Mouse (Mus musculus): ENCODE data around the gene Slc13a2. TPM values are rescaled to one million over a fixed set of nuclear protein-coding genes. Genes with fewer than 3 reads are reported as not detected.
A peak's percentile ranks its signal among the peaks of the same experiment; 100 is the strongest.

The Slc13a2 gene
- total RNA-seq, 2 experiments from 2014 or later: not detected

DNA sequence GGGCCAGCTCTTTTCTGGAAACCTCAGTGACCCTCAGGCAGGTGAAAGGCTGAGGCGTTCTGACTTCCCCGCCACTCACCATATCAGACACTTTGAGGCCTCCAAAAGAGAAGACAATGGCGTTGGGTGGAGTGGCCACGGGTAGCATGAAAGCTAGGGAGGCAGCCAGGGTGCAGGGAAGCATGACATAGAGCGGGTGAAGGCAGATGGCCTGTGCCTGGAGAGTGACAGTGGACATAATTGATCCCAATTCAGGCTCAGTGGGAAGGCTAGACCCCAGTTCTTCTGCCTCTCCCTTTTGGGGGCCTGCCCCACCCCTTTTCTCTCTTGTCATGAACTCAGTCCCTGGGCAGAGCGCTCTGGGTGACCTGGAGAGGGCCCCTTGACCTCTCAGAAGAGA, 23.8 kb downstream of the Slc13a2 start:
- DNase-seq (ENCODE audit: low spot score in 2 of 2): no peak

DNA sequence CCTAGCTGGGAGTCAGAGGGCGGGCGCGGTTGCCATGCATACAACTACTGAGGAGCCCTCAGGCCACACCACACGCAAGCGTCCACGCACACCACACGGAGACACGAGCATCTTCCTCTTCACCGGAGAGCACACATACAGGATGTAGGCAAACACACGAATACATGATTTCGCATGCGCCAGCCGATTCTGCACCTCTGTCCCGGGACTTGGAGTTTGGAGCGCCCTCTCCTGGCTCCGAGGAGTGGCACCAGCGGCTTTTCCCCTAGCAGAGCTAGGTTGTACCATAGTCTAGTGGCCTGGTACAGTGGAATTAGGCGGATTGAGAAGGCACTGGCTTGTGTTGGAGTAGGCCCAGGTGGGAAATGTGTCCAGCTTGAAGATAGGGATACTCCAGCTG, 24.6 kb downstream of the Slc13a2 start:
- DNase-seq (ENCODE audit: low spot score in 2 of 2): peak; percentile 50 to 58

DNA sequence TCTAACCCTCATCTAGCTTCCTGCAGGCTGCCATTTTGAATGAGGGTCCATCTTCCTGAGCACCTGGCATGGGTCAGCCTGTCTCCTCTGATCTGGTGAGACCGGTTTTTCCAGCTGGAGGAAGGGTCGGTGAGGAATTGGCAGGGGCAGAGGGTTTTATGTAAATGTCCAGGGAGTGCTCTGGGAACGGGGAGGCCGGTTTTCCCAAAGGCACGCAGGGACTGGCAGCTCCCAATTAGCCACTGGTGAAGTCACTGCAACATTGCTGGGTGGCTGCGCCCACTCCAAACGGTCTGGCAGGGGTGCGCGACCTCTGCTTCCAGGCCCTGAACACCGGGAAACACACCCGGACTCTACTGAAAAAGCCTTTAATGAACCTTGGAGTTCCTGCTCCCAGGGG, 25.1 kb downstream of the Slc13a2 start:
- DNase-seq (ENCODE audit: low spot score in 2 of 2): no peak

DNA sequence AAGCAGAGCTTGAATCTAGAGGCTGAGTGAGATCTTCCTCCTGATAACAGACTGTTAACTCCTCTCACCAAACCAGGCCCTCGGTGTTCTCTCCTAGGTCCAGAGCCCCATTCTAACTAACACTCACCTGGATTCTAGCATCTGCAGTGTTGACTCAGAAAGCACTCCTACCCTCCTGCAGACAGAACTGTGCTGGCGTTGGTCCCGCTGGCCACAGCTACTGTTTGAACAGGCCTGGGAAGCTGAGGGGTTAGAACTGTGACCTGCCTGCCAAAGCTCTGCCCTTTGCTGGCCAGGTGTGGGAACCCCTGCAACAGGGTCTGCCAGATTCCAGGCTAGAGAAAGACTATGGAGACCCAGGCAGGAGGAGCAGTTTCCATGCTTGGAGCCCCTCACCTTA, 29.3 kb downstream of the Slc13a2 start:
- no peak for DNase-seq (ENCODE audit: low spot score in 2 of 2)

DNA sequence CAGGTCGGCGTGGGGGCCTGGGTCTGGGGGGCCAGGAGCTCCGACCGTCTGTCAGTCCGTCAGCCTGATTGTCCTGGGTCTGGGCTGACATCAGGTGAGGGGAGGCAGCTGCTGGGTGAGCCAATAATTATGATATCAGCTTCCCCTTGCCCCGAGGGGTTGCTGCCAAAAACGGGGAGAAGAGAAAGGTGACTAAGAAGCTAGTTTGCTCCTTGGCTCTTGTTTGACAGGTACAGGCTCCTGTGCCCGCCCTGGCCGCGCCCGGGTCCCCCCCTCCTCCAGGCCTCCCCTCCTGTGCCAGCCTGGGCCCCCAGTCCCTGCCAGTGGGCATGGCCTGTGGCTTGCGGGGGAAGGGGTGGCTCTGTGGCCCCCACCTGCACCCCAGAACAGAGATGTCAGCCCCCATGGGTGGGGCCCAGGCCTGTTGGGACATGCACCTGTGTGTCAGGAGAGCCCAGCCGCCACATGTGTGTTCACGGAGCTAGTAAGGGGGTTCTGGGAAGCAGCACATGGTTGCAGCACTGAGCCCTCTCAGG, 35.4 kb downstream of the Slc13a2 start, which contains the start of gene Foxn1:
Foxn1 (minus strand) TSS at position 51 of the 536 bp plus-strand sequence.
- DNase-seq (ENCODE audit: low spot score in 2 of 2): no peak

DNA sequence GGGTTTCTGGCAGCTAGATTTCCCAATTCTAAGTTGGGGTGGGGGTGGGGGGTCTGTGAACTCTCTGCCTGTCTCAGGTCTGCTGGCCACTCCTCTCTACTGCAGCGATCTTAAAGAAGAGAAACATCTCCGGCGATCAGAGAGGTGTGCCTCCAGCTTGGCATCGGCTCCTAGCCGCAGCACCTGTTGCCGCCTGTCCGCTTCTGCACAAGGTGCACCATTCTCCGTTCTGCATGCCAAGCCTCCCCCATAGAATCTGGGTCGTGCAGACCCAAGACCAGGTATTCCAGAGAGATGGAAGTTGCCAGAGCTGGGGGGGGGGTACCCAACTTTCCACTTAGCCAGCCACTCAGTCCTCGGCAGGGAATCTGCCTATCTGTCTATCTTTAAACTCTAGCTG, 36.2 kb downstream of the Slc13a2 start:
- no peak for DNase-seq (ENCODE audit: low spot score in 2 of 2)

DNA sequence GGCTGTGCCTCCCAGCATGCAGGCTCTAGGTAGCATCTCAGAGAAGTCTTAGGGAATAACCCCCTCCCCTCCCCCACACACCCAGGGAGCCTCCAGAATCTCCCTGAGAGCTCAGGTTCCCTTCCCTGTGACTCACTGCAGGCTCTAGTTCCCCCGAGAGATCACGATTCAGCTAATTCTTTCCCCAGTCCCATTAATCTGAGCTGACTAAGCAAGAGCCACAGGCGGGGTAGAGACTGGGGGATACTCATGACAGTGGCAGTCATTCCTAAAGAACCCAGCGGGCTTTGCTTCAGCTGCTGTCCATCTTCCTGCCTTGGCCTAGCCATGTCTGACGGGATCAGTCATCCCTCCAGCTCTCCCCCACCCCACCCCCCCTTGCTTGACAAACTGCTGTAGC, 39.3 kb downstream of the Slc13a2 start:
- no peak for DNase-seq (ENCODE audit: low spot score in 2 of 2)

DNA sequence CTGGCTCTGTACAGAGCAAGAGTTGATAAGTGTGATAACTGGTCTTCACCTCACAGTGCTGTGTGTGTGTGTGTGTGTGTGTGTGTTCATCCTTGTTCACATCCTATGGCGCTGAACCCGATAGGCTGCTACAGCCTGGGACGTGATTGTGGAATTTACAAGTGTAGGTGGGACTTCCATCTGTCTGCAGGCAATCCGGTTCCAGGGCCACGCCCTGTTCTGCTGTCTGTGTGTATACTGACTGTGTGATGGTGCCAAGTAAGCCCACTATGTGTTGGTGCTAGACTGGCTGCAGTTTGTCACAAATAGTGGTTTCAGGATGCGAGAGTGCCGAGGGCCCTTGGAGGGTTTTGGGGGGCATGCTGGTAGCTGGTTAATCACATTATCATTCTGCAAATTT, 39.7 kb downstream of the Slc13a2 start:
- peak in 1 of 2 experiments; percentile 51 for DNase-seq (ENCODE audit: low spot score in 2 of 2)

DNA sequence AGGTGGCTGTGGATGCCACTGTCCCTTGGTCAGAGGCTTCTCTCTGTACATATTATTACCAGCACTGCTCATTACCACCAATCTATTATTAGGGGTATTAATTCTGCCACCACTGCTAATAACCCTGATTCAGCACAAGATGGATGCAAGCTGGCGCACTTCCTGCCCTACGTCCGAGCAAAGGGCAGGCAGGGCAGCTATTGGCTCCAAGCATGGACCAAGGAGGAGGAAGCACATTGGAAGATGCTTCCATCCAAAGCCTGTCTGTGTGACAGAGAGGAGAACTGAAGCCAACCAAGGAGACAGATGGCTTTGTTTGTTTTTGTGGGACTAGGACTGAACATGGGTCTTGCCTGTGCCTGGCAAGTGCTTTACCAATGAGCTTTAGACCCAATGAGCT, 41.0 kb downstream of the Slc13a2 start:
- peak in 1 of 2 experiments; percentile 28 for DNase-seq (ENCODE audit: low spot score in 2 of 2)

DNA sequence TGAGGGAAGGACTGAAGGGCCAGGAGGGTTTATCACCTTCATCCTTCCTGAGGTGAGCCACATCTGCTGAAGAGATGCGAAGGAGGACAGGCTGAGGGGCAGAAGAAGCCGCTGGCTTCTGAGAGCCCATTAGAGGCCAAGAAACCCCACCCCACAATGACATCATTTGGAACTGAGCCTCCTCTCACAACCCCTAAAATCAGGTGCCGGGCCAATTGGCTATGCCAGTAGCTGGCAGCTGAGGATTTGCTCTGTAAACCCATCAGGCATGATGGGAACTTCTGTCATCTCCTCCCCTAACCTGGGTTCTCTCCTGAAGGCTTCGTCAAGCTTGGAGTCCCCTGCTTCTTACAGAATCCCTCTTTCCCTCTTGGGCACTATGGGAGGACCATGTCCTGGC, 41.7 kb downstream of the Slc13a2 start:
- no peak for DNase-seq (ENCODE audit: low spot score in 2 of 2)

DNA sequence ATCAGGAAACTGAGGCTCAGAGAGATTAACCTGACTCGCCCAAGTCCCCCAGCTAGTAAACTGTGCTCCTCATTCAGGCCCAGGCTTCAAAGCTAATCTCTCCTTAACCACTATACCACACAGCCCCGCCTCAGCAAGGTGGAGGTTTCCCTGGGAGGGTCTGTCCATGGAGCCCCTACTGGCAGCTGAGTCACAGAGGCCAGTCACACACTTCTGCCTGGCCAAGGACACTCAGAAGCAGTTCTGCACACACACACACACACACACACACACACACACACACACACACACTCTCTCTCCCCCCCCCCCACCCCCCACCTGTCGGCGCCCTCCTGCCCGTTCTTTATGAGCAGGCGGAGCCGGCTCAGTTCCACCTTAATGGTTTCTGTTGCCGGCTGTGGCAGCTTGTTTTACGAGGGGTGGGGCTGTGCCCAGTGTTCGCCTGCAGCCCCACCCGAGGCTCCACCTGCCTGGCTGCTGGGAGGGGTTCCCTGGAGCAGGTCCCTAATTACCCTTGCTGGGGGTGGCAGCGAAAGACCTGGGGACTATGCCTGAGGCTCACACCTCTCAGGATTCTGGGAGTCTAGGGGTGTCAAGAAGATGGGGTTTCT, 44.4 kb downstream of the Slc13a2 start:
- no peak for DNase-seq (ENCODE audit: low spot score in 2 of 2)

DNA sequence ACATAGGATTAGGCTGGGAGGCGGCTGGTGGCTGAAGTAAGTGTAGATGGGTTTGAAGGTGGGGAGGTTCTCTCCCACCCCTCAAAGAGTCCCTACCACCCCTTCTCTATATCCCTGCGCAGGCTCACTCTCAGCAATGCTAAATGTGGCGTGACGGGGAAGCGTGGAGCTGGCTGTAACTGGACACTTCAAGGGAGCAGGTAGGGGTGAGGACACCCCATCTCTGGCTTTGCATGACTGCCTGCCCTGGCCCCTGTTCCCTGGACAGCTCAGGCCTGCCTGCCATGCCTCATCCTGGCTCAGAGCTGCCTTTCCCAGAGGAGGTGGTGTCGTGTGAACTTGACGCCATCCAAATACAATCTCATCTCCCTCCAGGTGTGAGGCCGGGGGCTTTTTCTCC, 47.9 kb downstream of the Slc13a2 start:
- DNase-seq (ENCODE audit: low spot score in 2 of 2): no peak

DNA sequence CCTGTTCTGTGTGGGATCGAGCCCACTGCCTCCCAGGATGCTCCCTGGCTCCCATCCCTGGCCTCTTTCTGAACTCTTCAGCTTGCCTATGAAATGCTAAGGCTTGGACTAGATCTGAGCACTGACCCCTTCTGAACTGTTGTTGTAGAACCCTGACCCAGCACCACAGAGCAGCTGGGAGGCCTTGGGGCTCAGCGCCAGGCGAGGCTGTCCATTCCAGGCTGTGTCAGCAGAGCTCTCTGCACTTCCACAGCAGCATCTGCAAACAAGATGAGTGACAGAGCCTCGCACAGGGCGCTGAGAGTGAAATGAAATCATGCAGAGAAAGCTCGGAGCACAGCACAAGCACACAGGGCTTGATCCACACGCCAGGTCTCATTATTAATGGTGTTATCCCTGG, 49.4 kb downstream of the Slc13a2 start:
- no peak for DNase-seq (ENCODE audit: low spot score in 2 of 2)

DNA sequence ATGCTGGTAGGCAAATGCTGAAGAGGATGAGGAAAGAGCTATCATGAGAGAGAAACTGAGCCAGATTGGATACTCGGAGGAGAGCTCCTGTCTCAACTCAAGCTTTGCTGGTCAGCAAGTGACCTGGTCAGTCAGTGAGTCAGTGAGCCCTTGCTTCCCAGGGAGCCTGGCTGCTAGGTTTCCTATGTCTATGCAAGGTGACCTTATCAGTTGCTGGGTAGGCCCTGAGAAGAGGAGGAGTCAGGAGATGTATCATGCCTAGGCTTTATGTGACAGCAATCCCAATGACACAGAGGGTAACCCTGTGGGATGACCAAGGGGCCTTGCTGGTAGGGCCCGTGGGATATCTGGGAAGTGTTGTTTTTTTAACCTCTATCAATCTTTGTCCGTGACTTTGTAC, 49.9 kb downstream of the Slc13a2 start:
- DNase-seq (ENCODE audit: low spot score in 2 of 2): no peak

DNA sequence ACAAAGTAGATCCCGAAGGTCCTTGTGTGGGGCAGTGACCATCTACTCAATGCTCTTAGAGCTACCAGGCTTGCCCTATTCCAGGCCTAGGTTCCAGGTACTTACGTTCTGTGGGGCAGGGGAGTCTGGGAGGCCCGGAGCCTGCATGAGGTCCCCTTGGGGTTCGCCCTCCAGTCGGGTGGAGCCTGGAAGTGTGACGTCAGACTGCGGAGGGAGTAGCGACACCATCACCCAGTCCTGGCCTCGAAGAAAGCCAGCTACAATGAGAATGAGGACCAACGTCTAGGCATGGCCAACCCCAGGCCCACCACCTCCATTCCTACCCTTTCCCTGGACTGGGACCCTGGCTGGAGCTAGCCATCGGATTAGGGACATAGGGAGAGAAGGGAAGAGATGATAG, 50.3 kb downstream of the Slc13a2 start:
- DNase-seq (ENCODE audit: low spot score in 2 of 2): no peak

DNA sequence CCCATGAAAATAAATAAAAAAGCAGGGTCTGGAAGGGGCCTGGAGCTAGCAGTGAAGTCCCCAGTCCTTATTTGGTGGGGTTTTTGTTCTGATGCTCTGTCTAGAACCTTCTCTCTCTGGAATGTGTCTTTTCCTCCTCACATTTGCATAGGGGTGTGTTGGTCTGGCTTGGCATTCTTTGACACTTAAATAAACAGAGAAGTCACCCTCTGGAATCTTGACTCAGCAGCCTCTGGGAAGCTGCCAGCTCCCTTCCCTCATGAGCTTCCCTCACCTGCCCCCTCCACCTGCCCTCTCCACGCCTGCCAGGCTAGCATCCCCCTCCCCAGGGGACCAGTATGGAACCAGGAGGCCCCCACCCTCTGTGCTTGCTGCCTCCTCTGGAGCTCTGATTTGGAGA, 51.6 kb downstream of the Slc13a2 start:
- no peak for DNase-seq (ENCODE audit: low spot score in 2 of 2)

DNA sequence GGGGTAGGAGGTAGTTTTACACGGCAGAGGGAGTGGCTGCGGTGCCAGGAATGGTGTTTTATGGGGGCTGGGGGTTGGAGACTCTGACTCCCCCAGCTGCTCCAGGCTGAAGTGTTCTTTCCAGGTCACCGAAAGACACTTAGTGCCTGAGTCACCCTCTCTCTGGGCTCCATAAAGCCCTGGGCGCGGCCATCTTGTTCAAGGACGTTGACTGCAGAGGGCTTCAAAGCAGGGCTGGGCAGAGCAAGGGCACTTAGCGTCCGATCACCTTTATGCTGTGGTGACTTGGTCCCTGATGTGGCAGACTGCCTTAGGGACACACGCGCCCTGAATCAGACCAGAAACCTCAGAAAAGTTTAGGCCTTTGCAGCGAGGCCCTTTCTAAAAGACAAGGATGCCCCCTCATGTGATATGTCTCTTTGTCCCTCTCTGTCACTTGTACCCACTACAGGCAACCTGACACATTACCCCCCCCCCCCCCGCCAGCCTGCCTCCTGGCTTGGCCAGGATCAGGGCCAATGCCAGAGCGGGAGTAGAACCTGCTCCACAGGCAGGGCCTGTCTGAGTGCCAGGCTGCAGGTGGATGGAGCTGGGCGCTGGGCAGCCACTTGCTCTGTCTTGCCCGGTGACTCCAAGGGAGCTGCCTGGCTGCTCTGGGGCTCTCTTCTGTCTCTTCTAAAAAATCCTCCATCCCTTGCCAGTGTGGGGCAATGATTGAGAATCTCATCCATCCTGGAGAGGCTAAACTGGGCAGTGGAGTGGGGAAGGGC, 54.4 kb downstream of the Slc13a2 start:
- DNase-seq (ENCODE audit: low spot score in 2 of 2): no peak

DNA sequence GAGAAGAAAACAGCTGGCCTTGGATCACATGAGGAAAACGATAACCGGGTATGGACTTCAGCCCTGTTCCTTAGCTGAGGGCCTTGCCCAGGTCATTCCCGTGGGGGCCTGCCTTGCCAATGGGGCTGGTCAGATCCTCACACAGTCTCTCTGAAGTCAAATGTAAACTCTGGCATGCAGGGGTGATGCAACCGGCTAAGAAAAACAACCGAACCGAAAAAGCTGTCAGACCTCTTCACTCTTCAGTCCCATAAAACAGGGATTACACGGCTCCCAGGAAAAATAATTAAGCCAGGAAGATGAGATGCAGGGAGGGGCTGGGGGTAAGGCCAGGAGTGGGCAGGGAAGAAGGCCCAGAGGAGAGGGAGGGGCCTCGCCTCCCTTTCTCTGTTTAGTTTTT, 57.9 kb downstream of the Slc13a2 start:
- DNase-seq (ENCODE audit: low spot score in 2 of 2): no peak

DNA sequence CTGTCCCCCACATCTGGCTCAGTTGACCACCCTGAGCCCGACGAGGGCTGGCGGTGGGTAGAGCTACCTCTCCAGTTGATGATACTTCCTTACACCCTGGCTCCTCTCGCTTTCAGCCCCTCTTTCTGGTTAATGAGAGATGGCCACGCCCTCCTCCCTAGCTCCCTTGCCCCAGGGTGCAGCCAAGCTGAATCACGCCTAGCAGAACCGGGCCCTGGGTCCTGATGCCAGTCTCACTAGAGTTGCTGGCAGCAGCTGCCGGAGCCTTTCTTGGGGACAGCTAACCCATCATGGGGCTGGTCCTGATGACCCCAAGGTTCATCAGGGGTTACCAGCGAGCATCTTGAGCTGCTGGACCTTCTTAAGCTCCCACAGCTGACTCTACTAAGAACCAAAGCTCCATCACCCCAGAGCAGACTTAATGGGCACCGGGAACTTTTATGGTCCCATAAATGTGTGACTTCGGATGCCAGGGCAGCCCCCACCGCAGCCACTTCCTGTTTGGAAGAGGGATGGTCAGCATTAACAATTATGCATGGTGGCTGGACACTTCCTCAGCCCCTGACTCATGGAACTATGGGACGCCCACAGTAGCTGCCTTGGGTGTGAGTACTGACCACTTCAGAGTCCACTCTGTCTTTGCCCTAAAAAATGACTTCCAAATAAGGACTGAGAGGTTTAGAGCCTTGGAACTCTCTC, 58.6 kb downstream of the Slc13a2 start:
- no peak for DNase-seq (ENCODE audit: low spot score in 2 of 2)

DNA sequence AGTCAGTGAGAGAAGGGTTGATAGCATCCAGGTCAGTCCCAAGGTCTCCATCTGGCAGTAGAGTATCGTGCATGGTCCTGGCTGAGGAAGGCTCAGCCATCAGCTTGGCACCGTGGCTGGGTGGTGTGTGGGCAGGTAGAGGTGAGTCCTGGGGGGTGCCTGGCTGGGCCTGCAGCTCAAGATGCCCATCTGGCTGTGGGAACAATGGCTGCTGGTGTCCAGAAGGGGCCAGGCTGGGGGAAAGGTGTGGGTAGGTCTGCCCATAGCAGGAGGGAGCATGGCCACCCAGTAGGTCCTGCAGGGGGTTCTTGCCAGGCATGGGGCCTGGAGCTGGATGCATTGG, 61.3 kb downstream of the Slc13a2 start:
- no peak for DNase-seq (ENCODE audit: low spot score in 2 of 2)

DNA sequence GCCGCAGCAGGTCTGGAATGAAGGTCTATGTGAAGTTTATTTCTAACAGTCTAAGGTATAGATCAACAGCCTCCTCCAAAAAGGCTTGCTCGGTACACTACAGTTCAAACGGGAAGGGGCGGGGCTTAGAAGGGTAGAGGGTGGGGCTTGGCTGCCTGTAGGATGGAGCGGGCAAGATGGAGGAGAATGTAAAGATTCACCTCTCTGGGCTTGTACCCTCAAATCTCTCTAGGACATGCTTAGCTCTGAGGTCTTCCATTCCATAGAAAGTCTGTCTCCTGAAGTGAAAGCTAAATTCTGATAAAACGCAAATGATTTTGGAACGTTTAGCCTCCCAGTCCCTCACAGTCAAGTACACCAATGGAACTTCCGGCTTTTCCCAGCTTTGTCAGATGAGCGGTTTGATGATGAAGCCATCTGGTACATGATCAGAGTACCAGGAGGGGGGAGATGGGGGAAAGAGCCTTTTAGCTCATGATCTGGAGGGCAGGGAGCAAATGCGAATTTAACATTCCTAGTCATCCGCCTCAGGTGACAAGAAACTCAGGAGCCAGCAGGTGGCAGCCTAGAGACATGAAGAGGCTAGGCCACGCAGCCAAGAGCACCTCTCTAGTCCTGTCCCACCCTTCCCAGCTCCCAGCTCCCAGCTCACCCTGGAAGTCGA, 61.8 kb downstream of the Slc13a2 start:
- DNase-seq (ENCODE audit: low spot score in 2 of 2): peak; percentile 68 to 79
